Mouse (Mus musculus) limb, embryonic 15.5 days (tissue): ENCODE results near the gene Ucp3. TPM values are rescaled to one million over a fixed set of nuclear protein-coding genes. Genes with fewer than 3 reads are reported as not detected.

Source experiments
- ATAC-seq: fragments of 200-750 bp; cut with Nextera tagmentation; 2 replicates; pipeline ENCODE4 v1.8.0; 2017; ENCODE audit warnings: low read depth, moderate TSS enrichment; ENCODE audit not compliant: insufficient number of reproducible peaks, low FRiP score, low TSS enrichment
- H3K27ac ChIP-seq: fragments of 300-500 bp; sonication (generic); 2 replicates; pipeline ENCODE4 v1.5.1; 2015; ENCODE audit warnings: moderate library complexity, mild to moderate bottlenecking, inconsistent platforms
- H3K27me3 ChIP-seq: fragments of 300-500 bp; sonication (generic); 2 replicates; pipeline ENCODE4 v1.6.1; 2015; ENCODE audit warnings: inconsistent platforms
- H3K36me3 ChIP-seq: fragments of 300-500 bp; sonication (generic); 2 replicates; pipeline ENCODE4 v1.6.1; 2015; ENCODE audit warnings: inconsistent platforms
- H3K4me1 ChIP-seq: fragments of 300-500 bp; sonication (generic); 2 replicates; pipeline ENCODE4 v1.6.1; 2015; ENCODE audit warnings: inconsistent platforms
- H3K4me2 ChIP-seq: fragments of 300-500 bp; sonication (generic); 2 replicates; pipeline ENCODE4 v1.6.1; 2015; ENCODE audit warnings: mild to moderate bottlenecking, inconsistent platforms
- H3K4me3 ChIP-seq: fragments of 300-500 bp; sonication (generic); 2 replicates; pipeline ENCODE4 v1.5.1; 2015; ENCODE audit warnings: mild to moderate bottlenecking, inconsistent platforms
- H3K9ac ChIP-seq: fragments of 300-500 bp; sonication (generic); 2 replicates; pipeline ENCODE4 v1.6.1; 2015; ENCODE audit warnings: inconsistent platforms
- H3K9me3 ChIP-seq: fragments of 300-500 bp; sonication (generic); 2 replicates; pipeline ENCODE4 v1.6.1; 2016; ENCODE audit warnings: inconsistent platforms
- WGBS: fragments of 180-500 bp; shearing (Covaris S2); methylation state at CpG from one replicate; pipeline ENCODE4 v1.1.7; 2015; 5-methylcytosine and 5-hydroxymethylcytosine counted together
- polyA plus RNA-seq: library from polyadenylated mRNA; unstranded; fragments of >200 nt; fragmentation: Nextera tagmentation; extraction: Ambion mirVana; gene quantifications from 2 replicates; pipeline ENCODE4 v1.2.1, GENCODE M21; 2015

The Ucp3 gene
- polyA plus RNA-seq, 1 experiment from 2014 or later, result 0.28 TPM

- ATAC-seq, result no peak
- Histone ChIP-seq H3K36me3 (peaks cover 35% of the 10 kb centered on the region), H3K4me2 (no peak overlapping the region), H3K27me3 (no peaks in the 10 kb centered on the region), H3K9ac (no peak overlapping the region), H3K4me1 (peaks cover 10% of the 10 kb centered on the region), H3K27ac (no peak overlapping the region), H3K9me3 (no peaks in the 10 kb centered on the region), H3K4me3 (no peak overlapping the region)
- 83% methylated on average over 9 of the region's 9 CpGs for WGBS
Observed at GRCm38 (mm10) chr7:100463194-100463593, 9.6 kb upstream of the Ucp3 start.

GRCm38 (mm10) chr7:100463757-100464156 lies 9.0 kb upstream of the Ucp3 start:
- Histone ChIP-seq H3K9me3 (no peaks in the 10 kb centered on the region), H3K4me1 (peaks cover 10% of the 10 kb centered on the region), H3K27me3 (no peaks in the 10 kb centered on the region), H3K27ac (no peak overlapping the region), H3K4me3 (no peak overlapping the region), H3K9ac (no peak overlapping the region), H3K4me2 (no peak overlapping the region), H3K36me3 (peaks cover 35% of the 10 kb centered on the region)
- ATAC-seq, result no peak
- WGBS, result 67% methylated on average over 10 of the region's 10 CpGs

DNA sequence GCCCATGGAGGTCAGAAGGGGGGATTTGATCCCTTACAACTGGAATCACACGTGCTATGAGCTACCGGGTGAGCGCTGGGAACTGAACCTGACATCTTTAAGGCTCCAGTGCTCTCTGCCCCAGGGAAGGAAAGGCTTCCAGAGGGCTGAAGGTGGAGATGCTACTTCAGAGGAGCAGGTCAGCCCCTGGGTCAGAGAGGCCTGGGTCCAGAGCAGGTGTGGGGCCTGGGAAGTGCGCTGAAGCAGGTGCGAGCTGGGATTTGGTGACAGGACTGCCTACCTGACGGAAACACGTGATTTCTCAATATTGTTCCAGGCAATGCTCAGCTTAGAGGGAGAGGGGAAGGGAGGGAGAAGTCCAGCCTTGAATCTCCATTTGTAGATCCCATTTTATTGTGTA lies 8.5 kb upstream of the Ucp3 start:
- Histone ChIP-seq H3K36me3 (peaks cover 40% of the 10 kb centered on the region), H3K9ac (no peak overlapping the region), H3K9me3 (no peaks in the 10 kb centered on the region), H3K4me1 (peaks cover 10% of the 10 kb centered on the region), H3K4me3 (no peak overlapping the region), H3K27me3 (no peaks in the 10 kb centered on the region), H3K27ac (no peak overlapping the region), H3K4me2 (no peak overlapping the region)
- 84% methylated on average over 7 of the region's 7 CpGs for WGBS
- no peak for ATAC-seq

DNA sequence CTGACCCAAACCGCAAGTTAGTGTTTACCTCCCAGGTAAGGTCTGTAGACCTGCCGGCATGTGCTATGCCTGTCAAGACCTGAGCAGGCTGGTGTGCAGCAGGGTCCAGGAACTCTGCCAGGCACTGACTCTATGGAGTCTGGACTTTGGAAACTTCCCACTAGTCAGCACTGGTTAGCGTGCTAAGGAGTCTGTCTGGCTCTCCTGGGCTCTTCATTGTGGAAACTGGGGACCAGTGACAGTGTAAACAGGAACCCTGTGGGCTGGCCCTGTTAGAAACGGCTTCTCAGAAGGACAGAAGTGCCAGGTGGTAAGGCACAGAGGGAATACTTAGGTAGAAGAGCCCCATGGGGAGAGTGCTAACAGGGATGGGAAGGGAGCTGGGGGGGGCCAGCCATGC lies 7.5 kb upstream of the Ucp3 start:
- ATAC-seq, result no peak
- Histone ChIP-seq H3K36me3 (peaks cover 38% of the 10 kb centered on the region), H3K9me3 (no peaks in the 10 kb centered on the region), H3K9ac (no peak overlapping the region), H3K4me2 (no peak overlapping the region), H3K4me1 (peaks cover 10% of the 10 kb centered on the region), H3K4me3 (no peak overlapping the region), H3K27me3 (no peaks in the 10 kb centered on the region), H3K27ac (peak overlapping the region; percentile 40; the same call in 1 of the 2 replicates)
- 74% methylated on average over 4 of the region's 4 CpGs for WGBS

- 52% methylated on average over 5 of the region's 5 CpGs for WGBS
- Histone ChIP-seq H3K27me3 (no peaks in the 10 kb centered on the region), H3K36me3 (peaks cover 38% of the 10 kb centered on the region), H3K9ac (no peak overlapping the region), H3K4me2 (no peak overlapping the region), H3K4me3 (no peak overlapping the region), H3K9me3 (no peaks in the 10 kb centered on the region), H3K27ac (peak overlapping the region; percentile 40; the same call in 1 of the 2 replicates), H3K4me1 (peaks cover 10% of the 10 kb centered on the region)
- ATAC-seq, result peak; percentile 46; the same call in 1 of the 2 replicates
Observed at GRCm38 (mm10) chr7:100465656-100466309, 7.0 kb upstream of the Ucp3 start.

DNA sequence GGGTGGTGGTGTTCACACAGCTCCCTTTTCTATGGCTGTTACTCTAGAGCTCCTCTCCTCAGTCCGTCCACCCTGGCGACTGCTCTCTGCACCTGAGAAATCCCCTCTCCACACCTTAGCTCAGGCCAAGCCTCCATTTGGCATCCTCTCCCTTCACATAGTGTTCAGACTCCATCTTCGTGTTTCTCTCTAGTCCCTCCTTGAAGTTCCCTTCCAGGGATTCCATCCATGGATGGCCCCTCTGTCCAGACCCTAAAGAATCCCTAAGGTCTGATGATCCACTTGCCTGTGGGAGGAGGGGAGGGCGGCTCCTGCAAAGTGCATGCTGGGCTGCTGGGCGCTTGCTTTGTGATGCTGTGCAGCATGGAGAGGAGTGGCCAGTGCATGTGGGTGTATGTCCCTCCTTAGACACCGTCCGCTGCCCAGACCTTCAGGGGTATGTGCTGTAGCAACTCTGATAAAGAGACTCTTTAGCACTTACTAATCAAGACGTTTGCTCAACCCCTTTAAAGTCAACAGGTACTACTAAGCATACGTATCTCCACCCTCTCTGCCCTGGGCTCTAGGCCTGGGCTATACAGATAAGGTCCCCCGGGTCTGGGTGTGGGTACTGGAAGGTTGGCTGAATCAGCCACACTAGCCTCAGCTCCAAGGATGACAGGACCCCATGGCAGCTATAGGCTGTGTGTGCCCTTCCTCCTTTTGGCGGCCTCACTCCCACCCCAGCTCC lies 5.8 kb upstream of the Ucp3 start:
- no peak overlapping the region for H3K4me2 ChIP-seq
- no peaks in the 10 kb centered on the region for H3K27me3 ChIP-seq
- no peak overlapping the region for H3K4me3 ChIP-seq
- no peaks in the 10 kb centered on the region for H3K9me3 ChIP-seq
- WGBS, result 88% methylated on average over 11 of the region's 11 CpGs
- ATAC-seq, result no peak
- H3K27ac ChIP-seq, result no peak overlapping the region
- H3K36me3 ChIP-seq, result peaks cover 33% of the 10 kb centered on the region
- H3K9ac ChIP-seq, result no peak overlapping the region
- H3K4me1 ChIP-seq, result peaks cover 10% of the 10 kb centered on the region

- no peak overlapping the region for H3K9ac ChIP-seq
- no peak for ATAC-seq
- no peaks in the 10 kb centered on the region for H3K9me3 ChIP-seq
- H3K4me2 ChIP-seq, result no peak overlapping the region
- peaks cover 30% of the 10 kb centered on the region for H3K36me3 ChIP-seq
- H3K4me3 ChIP-seq, result no peak overlapping the region
- H3K27ac ChIP-seq, result no peak overlapping the region
- H3K4me1 ChIP-seq, result peaks cover 10% of the 10 kb centered on the region
- WGBS, result 87% methylated on average over 6 of the region's 6 CpGs
- no peaks in the 10 kb centered on the region for H3K27me3 ChIP-seq
Observed at GRCm38 (mm10) chr7:100468761-100469160, 4.0 kb upstream of the Ucp3 start.

DNA sequence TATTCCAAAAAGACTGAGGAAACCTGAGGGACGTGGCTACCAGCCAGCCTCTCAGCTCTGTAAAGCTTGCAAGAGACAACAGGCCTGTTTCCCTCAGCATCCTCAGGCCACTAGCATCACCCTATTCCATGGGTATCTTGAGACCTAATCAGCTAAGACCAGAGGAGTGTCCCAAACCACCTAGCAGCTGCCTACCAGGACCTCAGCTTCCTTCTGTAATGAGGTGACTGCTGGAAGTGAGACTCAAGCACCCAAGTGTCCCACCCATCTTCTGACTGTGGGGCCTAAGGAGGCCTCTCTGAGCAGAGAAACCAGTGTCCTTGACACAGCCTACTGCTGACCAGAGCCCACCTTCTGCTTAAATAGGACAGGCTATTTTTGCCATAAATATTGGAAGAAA lies 3.3 kb upstream of the Ucp3 start:
- Histone ChIP-seq H3K4me1 (peaks cover 10% of the 10 kb centered on the region), H3K4me3 (no peak overlapping the region), H3K27ac (no peak overlapping the region), H3K9me3 (no peaks in the 10 kb centered on the region), H3K4me2 (no peak overlapping the region), H3K9ac (no peak overlapping the region), H3K36me3 (peaks cover 25% of the 10 kb centered on the region), H3K27me3 (no peaks in the 10 kb centered on the region)
- 91% methylated on average over 1 of the region's 1 CpGs for WGBS
- ATAC-seq, result no peak

DNA sequence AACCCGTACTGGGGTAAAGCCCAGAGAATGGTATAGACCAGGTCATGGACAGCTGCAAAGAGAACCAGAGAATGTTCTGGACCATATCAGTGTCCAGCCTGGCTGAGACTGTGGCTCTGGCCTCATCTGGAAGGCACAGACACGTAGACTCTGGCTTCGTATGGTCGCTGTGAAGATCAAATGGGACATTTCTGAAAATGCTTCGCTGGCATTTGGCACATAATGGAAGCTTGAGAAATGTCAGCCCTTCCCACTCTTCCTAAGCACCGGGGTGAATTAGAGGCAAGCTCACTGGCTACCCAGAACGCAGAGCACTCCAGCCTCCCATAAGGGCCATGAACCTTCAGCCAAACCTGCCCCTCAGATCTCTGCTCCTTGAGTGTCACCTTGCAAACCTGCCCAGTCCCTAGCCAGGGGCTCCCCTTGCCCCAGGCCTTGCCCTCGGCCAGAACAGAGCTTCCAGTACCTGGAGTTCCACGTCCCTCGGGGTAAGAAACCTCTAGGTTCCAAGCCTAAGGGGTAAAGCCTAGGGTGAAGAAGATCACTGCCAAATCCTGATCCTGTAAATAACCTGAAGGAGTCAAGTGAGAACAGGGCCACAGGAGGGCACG lies 1.9 kb upstream of the Ucp3 start:
- no peak overlapping the region for H3K4me3 ChIP-seq
- 86% methylated on average over 11 of the region's 11 CpGs for WGBS
- ATAC-seq, result no peak
- H3K27ac ChIP-seq, result no peak overlapping the region
- H3K4me1 ChIP-seq, result peaks cover under 1% of the 10 kb centered on the region; the same call in 1 of the 2 replicates
- H3K36me3 ChIP-seq, result peaks cover 24% of the 10 kb centered on the region
- H3K9ac ChIP-seq, result no peak overlapping the region
- H3K27me3 ChIP-seq, result no peaks in the 10 kb centered on the region
- H3K9me3 ChIP-seq, result no peaks in the 10 kb centered on the region
- no peak overlapping the region for H3K4me2 ChIP-seq

- H3K4me1 ChIP-seq, result no peaks in the 10 kb centered on the region
- H3K27me3 ChIP-seq, result no peaks in the 10 kb centered on the region
- H3K27ac ChIP-seq, result no peak overlapping the region
- peaks cover 24% of the 10 kb centered on the region for H3K36me3 ChIP-seq
- ATAC-seq, result no peak
- H3K4me3 ChIP-seq, result no peak overlapping the region
- H3K9me3 ChIP-seq, result no peaks in the 10 kb centered on the region
- WGBS, result 88% methylated on average over 1 of the region's 1 CpGs
- no peak overlapping the region for H3K9ac ChIP-seq
- H3K4me2 ChIP-seq, result no peak overlapping the region
Observed at GRCm38 (mm10) chr7:100471407-100471797, 1.4 kb upstream of the Ucp3 start.

GRCm38 (mm10) chr7:100473846-100474454 lies 1.2 kb downstream of the Ucp3 start:
- Histone ChIP-seq H3K4me3 (no peak overlapping the region), H3K9ac (no peak overlapping the region), H3K27me3 (no peaks in the 10 kb centered on the region), H3K27ac (no peak overlapping the region), H3K4me1 (no peaks in the 10 kb centered on the region), H3K36me3 (peaks cover 18% of the 10 kb centered on the region), H3K4me2 (no peak overlapping the region), H3K9me3 (no peaks in the 10 kb centered on the region)
- ATAC-seq, result no peak
- WGBS, result 80% methylated on average over 9 of the region's 9 CpGs

DNA sequence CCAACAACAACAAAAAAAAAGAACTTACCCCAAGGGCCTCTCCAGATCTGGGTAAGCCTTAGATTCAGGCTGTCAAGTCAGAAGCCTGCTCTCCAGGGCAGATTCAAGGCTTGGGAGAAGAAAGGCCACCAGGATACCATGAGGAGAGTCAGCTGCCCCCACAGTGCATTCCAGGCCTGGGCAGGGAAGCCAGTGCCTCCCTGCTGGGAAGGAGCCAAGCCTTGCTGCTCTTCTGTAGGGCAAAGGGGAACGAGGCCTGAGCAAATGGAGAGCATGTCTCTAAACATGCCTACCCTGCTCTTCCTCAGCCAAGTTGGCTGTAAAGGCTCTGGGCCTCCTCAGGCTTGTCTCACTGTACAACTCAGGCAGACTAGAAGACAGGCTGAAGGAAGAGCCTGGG lies 1.9 kb downstream of the Ucp3 start:
- Histone ChIP-seq H3K4me2 (no peak overlapping the region), H3K4me3 (no peak overlapping the region), H3K4me1 (no peaks in the 10 kb centered on the region), H3K36me3 (peaks cover 11% of the 10 kb centered on the region), H3K9ac (no peak overlapping the region), H3K27ac (no peak overlapping the region), H3K27me3 (no peaks in the 10 kb centered on the region), H3K9me3 (no peaks in the 10 kb centered on the region)
- 30% methylated on average over 1 of the region's 1 CpGs for WGBS
- ATAC-seq, result no peak
